Mouse (Mus musculus) gastrocnemius, postnatal 10 days (tissue): ENCODE measurements at regions not wholly inside any gene's neighbourhood (a gene's known extent, or its start where the extent isn't known, plus 50 kb on each side); places are given as distances from the start of the nearest gene placed in this dataset.

Experiments
- DNase-seq: peaks from one replicate; pipeline ENCODE4 v3.0.0; 2021; ENCODE audit warnings: mixed read lengths

- no peak for DNase-seq
Measured at GRCm38 (mm10) chr3:143584692-143585603, 620.1 kb downstream of the Lmo4 start.

GRCm38 (mm10) chr3:143576338-143577007 lies 628.5 kb downstream of the Lmo4 start:
- no peak for DNase-seq

- DNase-seq: no peak
Measured at GRCm38 (mm10) chr3:143575737-143576136, 629.3 kb downstream of the Lmo4 start.

- no peak for DNase-seq
Measured at GRCm38 (mm10) chr3:143574035-143574864, 630.8 kb downstream of the Lmo4 start.

- DNase-seq: no peak
Measured at GRCm38 (mm10) chr3:143569930-143570329, 635.1 kb downstream of the Lmo4 start.

- no peak for DNase-seq
Measured at GRCm38 (mm10) chr3:143565067-143565466, 640.0 kb downstream of the Lmo4 start.

- no peak for DNase-seq
Measured at GRCm38 (mm10) chr3:143542811-143543210, 661.0 kb upstream of the Pkn2 start.

- DNase-seq: no peak
Measured at GRCm38 (mm10) chr3:143527982-143528381, 646.2 kb upstream of the Pkn2 start.

GRCm38 (mm10) chr3:143527274-143527673 lies 645.5 kb upstream of the Pkn2 start:
- no peak for DNase-seq

GRCm38 (mm10) chr3:143512517-143513249 lies 630.9 kb upstream of the Pkn2 start:
- DNase-seq: no peak

GRCm38 (mm10) chr3:143509531-143509930 lies 627.7 kb upstream of the Pkn2 start:
- no peak for DNase-seq

GRCm38 (mm10) chr3:143508280-143508679 lies 626.5 kb upstream of the Pkn2 start:
- DNase-seq: peak; percentile 22

- DNase-seq: no peak
Measured at GRCm38 (mm10) chr3:143501017-143501416, 619.2 kb upstream of the Pkn2 start.

- no peak for DNase-seq
Measured at GRCm38 (mm10) chr3:143495389-143495788, 613.6 kb upstream of the Pkn2 start.

- no peak for DNase-seq
Measured at GRCm38 (mm10) chr3:143477916-143478610, 596.3 kb upstream of the Pkn2 start.

- no peak for DNase-seq
Measured at GRCm38 (mm10) chr3:143475461-143475860, 593.7 kb upstream of the Pkn2 start.

GRCm38 (mm10) chr3:143447005-143447709 lies 565.4 kb upstream of the Pkn2 start:
- no peak for DNase-seq

- DNase-seq: no peak
Measured at GRCm38 (mm10) chr3:143417401-143417800, 535.6 kb upstream of the Pkn2 start.

- no peak for DNase-seq
Measured at GRCm38 (mm10) chr3:143411655-143412054, 529.9 kb upstream of the Pkn2 start.

- no peak for DNase-seq
Measured at GRCm38 (mm10) chr3:143398966-143399365, 517.2 kb upstream of the Pkn2 start.

GRCm38 (mm10) chr3:143384357-143384756 lies 502.6 kb upstream of the Pkn2 start:
- DNase-seq: no peak
